Mouse (Mus musculus) ES-E14 (cell line): ENCODE measurements at regions not wholly inside any gene's neighbourhood (a gene's known extent, or its start where the extent isn't known, plus 50 kb on each side); places are given as distances from the start of the nearest gene placed in this dataset.
A peak's percentile ranks its signal among the peaks of the same experiment; 100 is the strongest.

Experiments
- DNase-seq: peaks from one replicate; pipeline ENCODE4 v3.0.0-alpha.2; 2013; ENCODE audit warnings: low read depth, low spot score
- H3K27ac ChIP-seq: 2 replicates; pipeline ENCODE4 v1.5.1; 2012; ENCODE audit warnings: low read depth, mild to moderate bottlenecking, low read length, moderate library complexity, mixed read lengths; ENCODE audit not compliant: poor library complexity, insufficient read depth, severe bottlenecking
- H3K36me3 ChIP-seq: 2 replicates; pipeline ENCODE4 v1.6.1; 2012; ENCODE audit warnings: mild to moderate bottlenecking, low read length, moderate library complexity, mixed read lengths; ENCODE audit not compliant: control insufficient read depth, poor library complexity, insufficient read depth, severe bottlenecking
- H3K4me1 ChIP-seq, 2 experiments: fragments of 150-350 bp in 1 of 2; sonication (generic) in 1 of 2; 2 replicates each; pipeline ENCODE4 v1.6.1; 2012; ENCODE audit warnings: low read length in 2 of 2, mild to moderate bottlenecking in 1 of 2, mixed read lengths in 1 of 2; ENCODE audit not compliant: control insufficient read depth in 2 of 2, insufficient read depth in 2 of 2, poor library complexity in 1 of 2
- H3K4me3 ChIP-seq, 2 experiments: fragments of 150-350 bp in 1 of 2; sonication (generic) in 1 of 2; 2 replicates each; pipeline ENCODE4 v1.5.1; 2012; ENCODE audit warnings: low read length in 2 of 2, low read depth in 1 of 2, mild to moderate bottlenecking in 1 of 2, mixed read lengths in 1 of 2; ENCODE audit not compliant: insufficient read depth in 1 of 2, poor library complexity in 1 of 2, severe bottlenecking in 1 of 2
- H3K9ac ChIP-seq: 2 replicates; pipeline ENCODE4 v1.6.1; 2012; ENCODE audit warnings: low read depth, mild to moderate bottlenecking, low read length, mixed read lengths; ENCODE audit not compliant: poor library complexity, insufficient read depth, severe bottlenecking
- H3K9me3 ChIP-seq: fragments of 150-350 bp; sonication (generic); 2 replicates; pipeline ENCODE4 v1.6.1; 2012; ENCODE audit warnings: low read depth, mild to moderate bottlenecking, low read length; ENCODE audit not compliant: control insufficient read depth, insufficient read depth
- CHD2 ChIP-seq: IDR thresholded peaks from 2 replicates; pipeline ENCODE4 v1.6.1; 2014; ENCODE audit warnings: mild to moderate bottlenecking, low read depth, low read length, inconsistent platforms
- HCFC1 ChIP-seq: IDR thresholded peaks from 2 replicates; pipeline ENCODE4 v1.6.1; 2012; ENCODE audit warnings: low read length, inconsistent platforms, borderline replicate concordance; ENCODE audit not compliant: insufficient read depth
- MAFK ChIP-seq: IDR thresholded peaks from 2 replicates; pipeline ENCODE4 v1.6.1; 2014; ENCODE audit warnings: mild to moderate bottlenecking, low read depth, low read length, inconsistent platforms; ENCODE audit not compliant: insufficient read depth
- ZC3H11A ChIP-seq: IDR thresholded peaks from 2 replicates; pipeline ENCODE4 v1.6.1; 2012; ENCODE audit warnings: low read depth, mild to moderate bottlenecking, inconsistent platforms, low read length, borderline replicate concordance
- ZNF384 ChIP-seq: IDR thresholded peaks from 2 replicates; pipeline ENCODE4 v1.6.1; 2012; ENCODE audit warnings: low read depth, low read length, inconsistent platforms
- in situ Hi-C, 2 experiments: fragments of 600-800 bp; cut with MboI; formaldehyde crosslinking; loops; one replicate each; pipeline ENCODE4 v1.15.1; 2025; ENCODE audit warnings: low sequenced_read_pairs in 2 of 2, inconsistent platforms in 1 of 2; ENCODE audit not compliant: unreplicated experiment in 2 of 2

DNA sequence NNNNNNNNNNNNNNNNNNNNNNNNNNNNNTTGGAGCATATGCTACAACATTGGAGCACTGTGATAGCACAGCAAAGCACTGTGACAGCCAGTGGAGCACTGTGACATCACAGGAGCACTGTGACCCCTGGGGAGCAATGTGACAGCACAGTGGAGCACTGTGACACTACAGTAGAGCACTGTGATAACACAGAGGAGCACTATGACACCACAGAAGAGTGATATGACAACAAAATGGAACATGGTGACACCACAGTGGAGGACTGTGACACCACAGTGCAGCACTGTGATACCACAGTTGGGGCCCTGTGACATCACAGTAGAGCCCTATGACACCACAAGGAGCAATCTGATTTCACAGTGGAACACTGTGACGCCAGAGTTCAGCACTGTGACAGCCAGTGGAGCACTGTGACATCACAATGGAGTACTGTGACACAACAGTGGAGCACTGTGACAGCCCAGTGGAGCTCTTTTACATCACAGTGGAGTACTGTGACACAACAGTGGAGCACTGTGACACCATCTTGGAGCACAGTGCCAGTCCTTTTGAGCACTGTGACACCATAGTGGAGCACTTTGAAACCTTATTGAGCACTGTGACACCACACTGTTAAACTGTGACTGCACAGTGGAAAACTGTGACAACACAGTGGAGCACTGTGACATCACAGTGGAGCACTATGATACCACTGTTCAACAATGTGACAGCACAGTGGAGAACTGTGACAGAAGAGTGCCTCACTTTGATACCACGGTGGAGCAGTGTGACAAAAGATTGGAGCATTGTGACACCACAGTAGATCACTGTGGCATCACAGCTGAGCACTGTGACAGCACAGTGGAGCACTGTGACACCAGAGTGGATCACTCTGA lies 116.9 kb upstream of the Vmn1r2 start:
- no peaks in the 10 kb centered on the region for H3K36me3 ChIP-seq
- no peaks in the 10 kb centered on the region for H3K4me1 ChIP-seq
- in situ Hi-C loops = no loop called here
- H3K9me3 ChIP-seq = no peaks in the 10 kb centered on the region
- H3K9ac ChIP-seq = no peak overlapping the region
- H3K4me3 ChIP-seq = no peak overlapping the region
- no peak for DNase-seq
- TF ChIP-seq CHD2 = no peak
- TF ChIP-seq MAFK = no peak
- TF ChIP-seq HCFC1 = no peak
- no peak for TF ChIP-seq ZNF384
- no peak for TF ChIP-seq ZC3H11A
- no peak overlapping the region for H3K27ac ChIP-seq

DNA sequence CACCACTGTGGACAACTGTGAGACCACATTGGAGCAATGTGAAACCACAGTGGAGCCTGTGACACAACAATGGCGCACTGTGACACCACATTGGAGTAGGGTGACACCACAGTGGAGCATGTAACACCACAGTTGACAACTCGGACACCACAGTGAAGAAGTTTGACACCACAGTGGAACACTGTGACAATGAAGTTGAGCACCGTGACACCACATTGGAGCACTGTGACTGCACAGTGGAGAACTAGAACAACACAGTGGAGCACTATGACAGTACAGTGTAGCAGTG lies 116.3 kb upstream of the Vmn1r2 start:
- H3K4me3 ChIP-seq = no peak overlapping the region
- no peak for DNase-seq
- H3K36me3 ChIP-seq = no peaks in the 10 kb centered on the region
- H3K9me3 ChIP-seq = no peaks in the 10 kb centered on the region
- in situ Hi-C loops = no loop called here
- TF ChIP-seq HCFC1 (no peak), MAFK (no peak)
- H3K9ac ChIP-seq = no peak overlapping the region
- H3K27ac ChIP-seq = no peak overlapping the region
- H3K4me1 ChIP-seq = no peaks in the 10 kb centered on the region

DNA sequence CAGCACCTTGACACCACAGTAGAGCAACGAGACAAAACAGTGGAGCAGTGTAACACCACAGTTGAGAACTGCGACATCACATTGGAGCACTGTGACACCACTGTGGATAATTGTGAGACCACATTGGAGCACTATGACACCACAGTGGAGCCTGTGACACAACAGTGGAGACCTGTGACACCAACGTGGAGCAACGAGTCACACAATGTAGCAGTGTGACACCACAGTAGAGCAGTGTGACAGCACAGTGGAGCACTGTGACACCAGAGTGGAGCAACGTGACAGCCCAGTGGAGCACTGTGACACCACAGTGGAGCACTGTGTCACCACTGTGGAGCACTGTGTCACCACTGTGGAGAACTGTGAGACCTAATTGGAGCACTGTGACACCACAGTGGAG lies 115.9 kb upstream of the Vmn1r2 start:
- Histone ChIP-seq H3K36me3 (no peaks in the 10 kb centered on the region), H3K4me1 (no peaks in the 10 kb centered on the region), H3K9me3 (no peaks in the 10 kb centered on the region), H3K27ac (no peak overlapping the region), H3K4me3 (no peak overlapping the region), H3K9ac (no peak overlapping the region)
- no peak for TF ChIP-seq ZC3H11A
- TF ChIP-seq HCFC1 = no peak
- no peak for TF ChIP-seq CHD2
- no peak for TF ChIP-seq ZNF384
- no peak for TF ChIP-seq MAFK
- in situ Hi-C loops = no loop called here
- DNase-seq = no peak

DNA sequence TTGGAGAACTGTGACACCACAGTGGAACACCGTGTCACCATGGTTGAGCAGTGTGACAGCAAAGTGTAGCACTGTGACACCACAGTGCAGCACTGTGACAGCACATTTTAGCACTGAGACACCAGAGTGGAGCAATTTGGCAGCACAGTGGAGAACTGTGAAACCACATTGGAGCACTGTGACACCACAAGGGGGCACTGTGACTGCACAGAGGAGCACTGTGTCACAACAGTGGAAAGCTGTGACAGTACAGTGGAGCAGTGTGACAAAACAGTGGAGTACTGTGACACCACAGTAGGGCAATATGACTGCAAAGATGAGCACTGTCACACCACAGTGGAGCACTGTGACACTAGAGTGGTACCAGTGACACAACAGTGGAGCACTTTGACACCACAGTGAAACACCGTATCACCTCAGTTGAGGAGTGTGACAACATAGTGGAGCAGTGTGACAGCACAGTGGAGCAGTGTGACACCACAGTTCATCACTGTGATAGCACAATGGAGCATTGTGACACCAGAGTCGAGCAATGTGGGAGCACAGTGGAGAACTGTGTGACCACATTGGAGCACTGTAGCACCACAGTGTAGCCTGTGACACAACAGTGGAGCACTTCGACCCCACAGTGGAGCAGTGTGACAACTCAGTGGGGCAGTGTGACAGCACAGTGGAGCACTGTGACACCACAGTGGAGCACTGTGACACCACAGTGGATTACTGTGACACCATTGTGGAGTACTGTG lies 114.6 kb upstream of the Vmn1r2 start:
- no peaks in the 10 kb centered on the region for H3K36me3 ChIP-seq
- no peaks in the 10 kb centered on the region for H3K9me3 ChIP-seq
- TF ChIP-seq MAFK (no peak), ZNF384 (no peak), CHD2 (no peak), ZC3H11A (0 out of 2 replicates have a peak, but pooled peaks have one; percentile 12), HCFC1 (no peak)
- DNase-seq = no peak
- no peak overlapping the region for H3K9ac ChIP-seq
- H3K4me1 ChIP-seq = no peaks in the 10 kb centered on the region
- H3K27ac ChIP-seq = no peak overlapping the region
- in situ Hi-C loops = no loop called here
- no peak overlapping the region for H3K4me3 ChIP-seq
